Mouse (Mus musculus) limb, embryonic 11.5 days (tissue): ENCODE data around the gene Itpr2. TPM values are rescaled to one million over a fixed set of nuclear protein-coding genes. Genes with fewer than 3 reads are reported as not detected.

Experiments used
- ATAC-seq: fragments of 200-750 bp; cut with Nextera tagmentation; 2 replicates; pipeline ENCODE4 v1.8.0; 2017; ENCODE audit warnings: low read depth; ENCODE audit not compliant: insufficient number of reproducible peaks, low FRiP score, low TSS enrichment
- DNase-seq: peaks from one replicate; pipeline ENCODE4 v3.0.0-alpha.2; 2015; ENCODE audit warnings: low spot score
- H3K27ac ChIP-seq: fragments of 300-500 bp; sonication (generic); replicated peaks from 2 replicates; pipeline ENCODE4 v1.5.1; 2014; ENCODE audit warnings: low read depth, mild to moderate bottlenecking, low read length
- H3K27me3 ChIP-seq: fragments of 300-500 bp; sonication (generic); 2 replicates; pipeline ENCODE4 v1.6.1; 2014; ENCODE audit warnings: mild to moderate bottlenecking, low read length, mixed read lengths; ENCODE audit not compliant: control insufficient read depth, insufficient read depth
- H3K36me3 ChIP-seq: fragments of 300-500 bp; sonication (generic); 2 replicates; pipeline ENCODE4 v1.6.1; 2014; ENCODE audit warnings: mild to moderate bottlenecking, low read length, moderate library complexity, mixed read lengths; ENCODE audit not compliant: control insufficient read depth, insufficient read depth
- H3K4me1 ChIP-seq: fragments of 300-500 bp; sonication (generic); 2 replicates; pipeline ENCODE4 v1.6.1; 2014; ENCODE audit warnings: low read length, mixed read lengths; ENCODE audit not compliant: control insufficient read depth, insufficient read depth
- H3K4me2 ChIP-seq: fragments of 300-500 bp; sonication (generic); 2 replicates; pipeline ENCODE4 v1.6.1; 2014; ENCODE audit warnings: low read depth, mild to moderate bottlenecking, moderate library complexity; ENCODE audit not compliant: severe bottlenecking
- H3K4me3 ChIP-seq: fragments of 300-500 bp; sonication (generic); 2 replicates; pipeline ENCODE4 v1.5.1; 2014; ENCODE audit warnings: low read depth, low read length
- H3K9ac ChIP-seq: fragments of 300-500 bp; sonication (generic); 2 replicates; pipeline ENCODE4 v1.6.1; 2014; ENCODE audit warnings: mild to moderate bottlenecking, low read length
- H3K9me3 ChIP-seq: fragments of 300-500 bp; sonication (generic); 2 replicates; pipeline ENCODE4 v1.6.1; 2016; ENCODE audit warnings: low read length; ENCODE audit not compliant: control insufficient read depth
- WGBS: fragments of 180-500 bp; shearing (Covaris S2); extraction: QIAGEN DNeasy Blood & Tissue Kit; methylation state at CpG from one replicate; pipeline ENCODE4 v1.1.7; 2014; 5-methylcytosine and 5-hydroxymethylcytosine counted together
- polyA plus RNA-seq: library from polyadenylated mRNA; unstranded; fragments of >200 nt; fragmentation: Nextera tagmentation; extraction: Ambion mirVana; gene quantifications from 2 replicates; pipeline ENCODE4 v1.2.1, GENCODE M21; 2014

Gene Itpr2
- polyA plus RNA-seq, 1 experiment from 2014 or later = 5.7 TPM

GRCm38 (mm10) chr6:146185532-146185931, 316.5 kb downstream of the Itpr2 start:
- 91% methylated on average over 2 of the region's 2 CpGs for WGBS
- Histone ChIP-seq H3K4me3 (no peak overlapping the region), H3K4me2 (no peak overlapping the region), H3K4me1 (0 out of 2 replicates have a peak, but pooled peaks cover 2% of the 10 kb centered on the region), H3K9ac (no peak overlapping the region), H3K36me3 (no peaks in the 10 kb centered on the region), H3K27ac (no peak overlapping the region), H3K27me3 (no peaks in the 10 kb centered on the region), H3K9me3 (no peaks in the 10 kb centered on the region)
- no peak for ATAC-seq
- no peak for DNase-seq

DNA sequence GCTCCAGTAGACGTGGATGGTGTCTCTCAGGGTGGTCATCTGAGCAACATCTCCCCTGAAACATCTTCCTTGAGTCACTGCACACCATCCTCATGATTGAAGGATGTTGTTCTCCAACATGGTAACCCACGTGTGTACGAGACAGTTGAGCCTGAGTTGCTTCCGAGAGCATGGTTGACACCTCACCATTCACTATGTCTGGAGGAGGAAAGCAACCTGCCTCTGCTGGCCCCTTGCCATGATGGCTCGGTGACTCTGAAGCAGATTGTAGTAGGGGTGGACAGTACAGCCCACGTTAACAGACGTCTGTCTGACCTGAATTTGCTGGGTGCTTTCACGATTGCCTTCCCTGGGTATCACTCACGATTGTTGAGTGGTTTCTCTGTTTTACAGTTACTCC, 317.3 kb downstream of the Itpr2 start:
- Histone ChIP-seq H3K27ac (no peak overlapping the region), H3K27me3 (no peaks in the 10 kb centered on the region), H3K4me3 (no peak overlapping the region), H3K9ac (no peak overlapping the region), H3K4me2 (no peak overlapping the region), H3K4me1 (no peaks in the 10 kb centered on the region), H3K36me3 (no peaks in the 10 kb centered on the region), H3K9me3 (no peaks in the 10 kb centered on the region)
- ATAC-seq = no peak
- WGBS = 87% methylated on average over 9 of the region's 9 CpGs
- DNase-seq = no peak

- H3K9me3 ChIP-seq = no peaks in the 10 kb centered on the region
- ATAC-seq (no peak), DNase-seq (no peak)
- H3K4me2 ChIP-seq = no peak overlapping the region
- WGBS = 94% methylated on average over 4 of the region's 4 CpGs
- H3K9ac ChIP-seq = no peak overlapping the region
- no peak overlapping the region for H3K27ac ChIP-seq
- H3K4me1 ChIP-seq = no peaks in the 10 kb centered on the region
- H3K36me3 ChIP-seq = no peaks in the 10 kb centered on the region
- no peaks in the 10 kb centered on the region for H3K27me3 ChIP-seq
- H3K4me3 ChIP-seq = no peak overlapping the region
Measured at GRCm38 (mm10) chr6:146174644-146175250, 327.3 kb downstream of the Itpr2 start.

DNA sequence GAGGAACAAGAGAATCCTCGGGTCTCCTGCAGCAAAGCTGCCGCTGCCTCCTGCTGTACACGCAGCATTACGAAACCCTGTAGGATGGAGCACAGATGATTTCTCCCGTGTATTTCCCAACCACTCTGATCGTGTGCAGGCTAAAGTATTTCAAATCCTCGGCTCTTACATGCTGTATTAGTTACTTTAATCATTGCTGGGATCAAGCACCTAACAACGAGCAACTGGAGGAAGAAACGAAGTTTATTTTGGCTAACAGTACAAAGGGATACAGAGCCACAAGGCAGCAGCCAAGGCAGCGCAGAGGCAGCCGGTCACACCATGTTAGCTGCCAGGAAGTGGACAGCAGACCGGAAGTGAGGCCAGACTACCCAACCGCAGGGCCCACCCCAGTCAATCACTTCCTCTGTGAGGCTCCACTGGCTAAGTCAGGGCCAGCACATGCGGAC, 331.4 kb downstream of the Itpr2 start:
- H3K9me3 ChIP-seq = no peaks in the 10 kb centered on the region
- ATAC-seq = no peak
- no peak overlapping the region for H3K9ac ChIP-seq
- peak; percentile 29 for DNase-seq
- no peaks in the 10 kb centered on the region for H3K4me1 ChIP-seq
- H3K27me3 ChIP-seq = no peaks in the 10 kb centered on the region
- no peak overlapping the region for H3K4me2 ChIP-seq
- 78% methylated on average over 14 of the region's 14 CpGs for WGBS
- H3K27ac ChIP-seq = no peak overlapping the region
- no peaks in the 10 kb centered on the region for H3K36me3 ChIP-seq
- no peak overlapping the region for H3K4me3 ChIP-seq

DNA sequence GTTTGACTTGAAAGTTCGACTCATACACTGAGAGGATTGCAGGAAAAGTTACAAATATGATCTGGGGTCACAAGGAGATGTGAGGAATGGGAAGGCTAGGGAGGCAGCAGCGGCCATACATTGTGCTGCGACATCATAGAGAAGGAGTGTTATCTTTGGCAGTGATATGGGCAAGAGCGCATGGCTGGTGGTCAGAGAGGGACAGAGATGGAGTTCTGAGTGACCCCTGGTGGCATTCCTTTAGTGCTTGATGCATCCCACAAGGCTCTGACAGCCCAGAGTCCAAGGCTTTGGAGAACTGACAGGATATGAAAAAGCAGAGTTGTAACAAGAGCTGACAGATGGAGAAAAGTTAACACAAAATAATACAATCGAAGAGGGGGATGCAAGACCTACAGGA, 334.8 kb downstream of the Itpr2 start:
- no peak overlapping the region for H3K4me2 ChIP-seq
- 87% methylated on average over 5 of the region's 5 CpGs for WGBS
- H3K27ac ChIP-seq = no peak overlapping the region
- no peaks in the 10 kb centered on the region for H3K27me3 ChIP-seq
- DNase-seq (no peak), ATAC-seq (no peak)
- H3K9me3 ChIP-seq = no peaks in the 10 kb centered on the region
- no peaks in the 10 kb centered on the region for H3K4me1 ChIP-seq
- no peak overlapping the region for H3K9ac ChIP-seq
- H3K4me3 ChIP-seq = no peak overlapping the region
- no peaks in the 10 kb centered on the region for H3K36me3 ChIP-seq

- DNase-seq = no peak
- WGBS = 86% methylated on average over 4 of the region's 4 CpGs
Measured at GRCm38 (mm10) chr6:146159641-146160040, 342.4 kb downstream of the Itpr2 start.

DNA sequence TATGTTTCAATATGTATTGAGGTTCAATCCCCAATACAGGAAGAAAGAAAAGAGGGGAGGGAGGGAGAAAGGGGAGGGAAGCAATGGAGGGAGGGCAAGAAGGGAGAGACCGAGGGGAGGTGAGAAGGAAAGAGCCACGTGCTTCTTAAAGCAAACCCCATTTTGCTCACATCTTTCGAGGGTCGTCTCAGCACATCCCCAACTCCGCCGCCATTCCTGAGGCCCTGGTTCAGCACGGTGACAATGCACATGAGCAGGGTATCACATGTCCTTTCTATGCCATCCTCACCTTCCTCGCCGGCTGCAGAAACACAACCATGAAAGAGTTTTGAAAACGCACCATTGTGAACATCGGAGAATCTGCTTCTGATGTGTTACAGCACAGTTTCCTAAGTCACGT, 343.3 kb downstream of the Itpr2 start:
- Histone ChIP-seq H3K4me3 (no peak overlapping the region), H3K36me3 (no peaks in the 10 kb centered on the region), H3K9me3 (no peaks in the 10 kb centered on the region), H3K27ac (no peak overlapping the region), H3K4me2 (no peak overlapping the region), H3K9ac (no peak overlapping the region), H3K4me1 (no peaks in the 10 kb centered on the region), H3K27me3 (no peaks in the 10 kb centered on the region)
- DNase-seq (no peak), ATAC-seq (no peak)
- 92% methylated on average over 12 of the region's 12 CpGs for WGBS

More at GRCm38 (mm10) chr6:146159641-146160040, 342.4 kb downstream of the Itpr2 start:
- no peak overlapping the region for H3K4me2 ChIP-seq
- H3K4me1 ChIP-seq = no peaks in the 10 kb centered on the region
- H3K9me3 ChIP-seq = no peaks in the 10 kb centered on the region
- ATAC-seq = no peak
- no peak overlapping the region for H3K9ac ChIP-seq
- H3K27ac ChIP-seq = no peak overlapping the region
- no peaks in the 10 kb centered on the region for H3K27me3 ChIP-seq
- H3K4me3 ChIP-seq = no peak overlapping the region
- H3K36me3 ChIP-seq = no peaks in the 10 kb centered on the region

GRCm38 (mm10) chr6:146157983-146158535, 344.0 kb downstream of the Itpr2 start:
- Histone ChIP-seq H3K27me3 (no peaks in the 10 kb centered on the region), H3K4me2 (no peak overlapping the region), H3K4me3 (no peak overlapping the region), H3K9me3 (no peaks in the 10 kb centered on the region), H3K27ac (no peak overlapping the region), H3K4me1 (no peaks in the 10 kb centered on the region), H3K9ac (no peak overlapping the region), H3K36me3 (no peaks in the 10 kb centered on the region)
- ATAC-seq = no peak
- no peak for DNase-seq
- WGBS = 71% methylated on average over 8 of the region's 8 CpGs

DNA sequence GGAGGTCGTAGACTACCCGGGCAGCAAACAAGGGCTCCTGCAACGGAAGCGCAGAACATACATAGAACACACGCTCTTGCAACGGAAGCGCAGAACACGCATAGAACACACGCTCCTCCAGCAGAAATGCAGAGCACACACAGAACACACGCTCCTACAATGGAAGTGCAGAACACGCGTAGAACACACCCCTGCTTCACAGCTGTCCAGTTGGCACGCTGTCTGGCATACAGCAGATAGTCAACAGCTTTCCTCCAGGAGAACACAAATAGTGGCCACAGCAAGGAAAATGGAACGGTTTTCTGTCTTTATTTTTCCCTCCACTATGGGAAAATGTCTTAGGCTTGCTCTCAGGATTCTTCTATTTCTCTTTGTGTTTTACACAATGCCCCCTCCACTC, 344.9 kb downstream of the Itpr2 start:
- Histone ChIP-seq H3K4me3 (no peak overlapping the region), H3K9me3 (no peaks in the 10 kb centered on the region), H3K27ac (no peak overlapping the region), H3K4me1 (no peaks in the 10 kb centered on the region), H3K4me2 (no peak overlapping the region), H3K36me3 (no peaks in the 10 kb centered on the region), H3K9ac (no peak overlapping the region), H3K27me3 (no peaks in the 10 kb centered on the region)
- WGBS = 96% methylated on average over 14 of the region's 14 CpGs
- DNase-seq = no peak
- no peak for ATAC-seq
